Mouse (Mus musculus): ENCODE measurements around the gene Pnpo. TPM values are rescaled to one million over a fixed set of nuclear protein-coding genes. Genes with fewer than 3 reads are reported as not detected.

Gene Pnpo
- polyA plus RNA-seq, 1 experiment from 2014 or later: 20.9 TPM

- no peak overlapping the region for H3K27ac ChIP-seq (replicated peaks; ENCODE audit: low read depth, low read length)
These were observed 17.2 kb downstream of the Pnpo start for GRCm38 (mm10) chr11:96926587-96926986.

GRCm38 (mm10) chr11:96925469-96926148 lies 18.2 kb downstream of the Pnpo start:
- Histone ChIP-seq H3K27me3 (ENCODE audit: control insufficient read depth, insufficient read depth, low read length) (no peaks in the 10 kb centered on the region), H3K4me1 (ENCODE audit: control insufficient read depth, insufficient read depth, low read length) (no peaks in the 10 kb centered on the region), H3K9me3 (ENCODE audit: control insufficient read depth, low read length) (no peaks in the 10 kb centered on the region), H3K36me3 (ENCODE audit: control insufficient read depth, insufficient read depth, low read length) (no peaks in the 10 kb centered on the region), H3K4me2 (ENCODE audit: low read length) (no peak overlapping the region), H3K9ac (replicated peaks; ENCODE audit: low read length) (no peak overlapping the region), H3K4me3 (replicated peaks; ENCODE audit: low read depth, low read length) (no peak overlapping the region), H3K27ac (replicated peaks; ENCODE audit: low read depth, low read length) (no peak overlapping the region)
- ATAC-seq (ENCODE audit: low FRiP score, low TSS enrichment): no peak
- DNase-seq: no peak
- 85% methylated on average over 12 of the region's 12 CpGs for WGBS

More at GRCm38 (mm10) chr11:96926587-96926986, 17.2 kb downstream of the Pnpo start:
- Histone ChIP-seq H3K9ac (replicated peaks; ENCODE audit: low read length) (no peak overlapping the region), H3K27me3 (ENCODE audit: control insufficient read depth, insufficient read depth, low read length) (no peaks in the 10 kb centered on the region), H3K4me1 (ENCODE audit: control insufficient read depth, insufficient read depth, low read length) (no peaks in the 10 kb centered on the region), H3K4me3 (replicated peaks; ENCODE audit: low read depth, low read length) (no peak overlapping the region), H3K36me3 (ENCODE audit: control insufficient read depth, insufficient read depth, low read length) (no peaks in the 10 kb centered on the region), H3K4me2 (ENCODE audit: low read length) (no peak overlapping the region), H3K9me3 (ENCODE audit: control insufficient read depth, low read length) (no peaks in the 10 kb centered on the region)
- ATAC-seq (ENCODE audit: low FRiP score, low TSS enrichment) (no peak), DNase-seq (no peak)
- 83% methylated on average over 5 of the region's 5 CpGs for WGBS

DNA sequence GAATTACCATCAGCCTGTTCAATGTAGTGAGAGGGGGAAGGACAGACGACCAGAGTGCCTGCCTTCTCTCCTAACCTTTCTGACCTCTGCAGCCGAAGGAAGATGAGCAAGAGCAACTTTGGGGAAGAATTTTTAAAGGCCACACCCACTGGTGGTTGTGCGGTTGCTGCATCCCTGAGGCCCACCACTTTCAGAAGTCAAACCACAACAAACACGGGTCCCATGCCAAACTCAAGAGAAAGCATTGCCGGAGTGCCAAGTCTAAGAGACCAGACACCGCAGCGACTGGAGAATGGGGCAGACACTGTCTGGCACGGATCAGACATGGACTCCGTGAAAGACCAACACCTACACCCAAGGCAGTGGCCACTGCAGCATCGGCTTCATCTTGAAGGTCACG lies 18.9 kb downstream of the Pnpo start:
- H3K4me3 ChIP-seq (replicated peaks; ENCODE audit: low read depth, low read length): no peak overlapping the region
- H3K4me2 ChIP-seq (ENCODE audit: low read length): no peak overlapping the region
- no peaks in the 10 kb centered on the region for H3K27me3 ChIP-seq (ENCODE audit: control insufficient read depth, insufficient read depth, low read length)
- no peak overlapping the region for H3K27ac ChIP-seq (replicated peaks; ENCODE audit: low read depth, low read length)
- no peaks in the 10 kb centered on the region for H3K36me3 ChIP-seq (ENCODE audit: control insufficient read depth, insufficient read depth, low read length)
- no peak for DNase-seq
- ATAC-seq (ENCODE audit: low FRiP score, low TSS enrichment): no peak
- no peak overlapping the region for H3K9ac ChIP-seq (replicated peaks; ENCODE audit: low read length)
- H3K9me3 ChIP-seq (ENCODE audit: control insufficient read depth, low read length): no peaks in the 10 kb centered on the region
- H3K4me1 ChIP-seq (ENCODE audit: control insufficient read depth, insufficient read depth, low read length): no peaks in the 10 kb centered on the region
- WGBS: 79% methylated on average over 11 of the region's 11 CpGs

DNA sequence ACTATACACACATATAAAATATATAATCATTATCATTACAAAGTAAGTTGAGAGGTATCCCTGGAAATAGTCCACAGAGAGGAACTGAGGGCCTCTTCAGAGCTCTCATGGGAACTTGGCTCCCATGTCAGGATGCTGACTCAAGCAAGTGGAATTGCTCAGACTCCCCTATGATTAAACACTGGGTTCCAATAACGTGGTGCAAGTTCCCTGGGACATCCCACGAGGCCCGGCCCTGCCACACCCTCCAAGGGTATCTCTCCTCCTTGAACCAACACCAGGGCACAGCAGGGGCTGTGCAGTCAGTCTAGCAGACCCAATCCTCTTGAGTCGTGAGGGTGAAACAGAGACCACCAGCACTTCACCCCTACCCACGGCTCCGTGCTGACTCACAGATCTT lies 24.8 kb downstream of the Pnpo start:
- no peak overlapping the region for H3K4me2 ChIP-seq (ENCODE audit: low read length)
- H3K9me3 ChIP-seq (ENCODE audit: control insufficient read depth, low read length): no peaks in the 10 kb centered on the region
- no peaks in the 10 kb centered on the region for H3K36me3 ChIP-seq (ENCODE audit: control insufficient read depth, insufficient read depth, low read length)
- DNase-seq: no peak
- H3K27ac ChIP-seq (replicated peaks; ENCODE audit: low read depth, low read length): no peak overlapping the region
- ATAC-seq (ENCODE audit: low FRiP score, low TSS enrichment): no peak
- H3K27me3 ChIP-seq (ENCODE audit: control insufficient read depth, insufficient read depth, low read length): no peaks in the 10 kb centered on the region
- H3K9ac ChIP-seq (replicated peaks; ENCODE audit: low read length): no peak overlapping the region
- 63% methylated on average over 6 of the region's 6 CpGs for WGBS
- no peak overlapping the region for H3K4me3 ChIP-seq (replicated peaks; ENCODE audit: low read depth, low read length)
- peaks cover 5% of the 10 kb centered on the region for H3K4me1 ChIP-seq (ENCODE audit: control insufficient read depth, insufficient read depth, low read length)

GRCm38 (mm10) chr11:96917415-96917814 lies 26.4 kb downstream of the Pnpo start:
- DNase-seq: no peak
- H3K4me1 ChIP-seq (ENCODE audit: control insufficient read depth, insufficient read depth, low read length): peaks cover 5% of the 10 kb centered on the region
- WGBS: 93% methylated on average over 6 of the region's 6 CpGs
- ATAC-seq (ENCODE audit: low FRiP score, low TSS enrichment): no peak
- H3K9me3 ChIP-seq (ENCODE audit: control insufficient read depth, low read length): no peaks in the 10 kb centered on the region
- H3K9ac ChIP-seq (replicated peaks; ENCODE audit: low read length): no peak overlapping the region
- no peak overlapping the region for H3K4me3 ChIP-seq (replicated peaks; ENCODE audit: low read depth, low read length)
- no peaks in the 10 kb centered on the region for H3K27me3 ChIP-seq (ENCODE audit: control insufficient read depth, insufficient read depth, low read length)
- peaks cover under 1% of the 10 kb centered on the region; the same call in 1 of the 2 replicates for H3K36me3 ChIP-seq (ENCODE audit: control insufficient read depth, insufficient read depth, low read length)
- H3K27ac ChIP-seq (replicated peaks; ENCODE audit: low read depth, low read length): no peak overlapping the region
- H3K4me2 ChIP-seq (ENCODE audit: low read length): no peak overlapping the region

GRCm38 (mm10) chr11:96916885-96917396 lies 26.8 kb downstream of the Pnpo start:
- Histone ChIP-seq H3K9ac (replicated peaks; ENCODE audit: low read length) (no peak overlapping the region), H3K36me3 (ENCODE audit: control insufficient read depth, insufficient read depth, low read length) (peaks cover 5% of the 10 kb centered on the region), H3K27ac (replicated peaks; ENCODE audit: low read depth, low read length) (no peak overlapping the region), H3K4me2 (ENCODE audit: low read length) (peak overlapping the region; percentile 35), H3K27me3 (ENCODE audit: control insufficient read depth, insufficient read depth, low read length) (no peaks in the 10 kb centered on the region), H3K4me3 (replicated peaks; ENCODE audit: low read depth, low read length) (no peak overlapping the region), H3K9me3 (ENCODE audit: control insufficient read depth, low read length) (no peaks in the 10 kb centered on the region), H3K4me1 (ENCODE audit: control insufficient read depth, insufficient read depth, low read length) (peaks cover 5% of the 10 kb centered on the region)
- no peak for DNase-seq
- peak; percentile 3; the same call in 1 of the 2 replicates for ATAC-seq (ENCODE audit: low FRiP score, low TSS enrichment)
- WGBS: 33% methylated on average over 12 of the region's 13 CpGs

DNA sequence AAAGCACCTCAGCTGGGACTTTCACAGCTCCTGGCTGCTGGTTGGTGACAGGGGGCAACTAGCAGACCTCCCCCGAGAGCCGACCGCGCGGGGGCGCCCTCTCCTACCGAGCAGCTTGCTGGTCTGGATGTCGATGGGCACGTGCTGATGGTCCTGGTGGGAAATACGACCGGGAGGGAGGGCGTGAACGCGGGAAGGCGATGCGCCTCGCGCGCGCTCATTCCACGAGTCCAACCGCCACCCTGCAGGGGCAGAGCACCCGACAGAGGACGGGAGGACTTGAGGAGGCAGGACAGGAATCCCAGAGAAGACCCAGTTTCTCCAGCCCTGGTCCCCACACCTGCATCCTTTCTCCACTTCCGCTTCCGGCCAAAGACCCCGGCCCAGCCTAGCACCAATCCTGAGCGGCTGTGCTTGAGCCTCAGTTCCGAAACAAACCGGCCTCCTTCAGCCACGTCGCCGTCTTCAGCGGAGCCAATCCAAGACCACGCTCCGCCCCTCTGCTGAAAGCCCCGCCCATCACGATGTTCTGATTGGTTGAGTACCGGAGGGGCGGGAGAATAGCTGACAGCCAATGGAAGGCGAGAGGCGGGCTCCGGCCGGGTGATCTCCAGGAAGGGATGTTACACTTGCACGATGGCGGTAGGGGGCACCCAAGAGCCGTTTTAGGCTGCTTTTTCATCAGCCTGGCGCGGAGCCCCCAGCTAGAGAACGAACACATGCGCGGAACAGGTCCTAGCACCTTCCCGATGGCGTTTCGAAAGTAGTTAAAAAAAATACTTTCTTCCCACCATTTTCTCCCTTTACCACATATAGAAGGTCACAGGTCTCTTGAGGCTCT lies 27.5 kb downstream of the Pnpo start, which contains the start of gene Cdk5rap3:
Gene Cdk5rap3, minus strand, starts transcription at position 453 of the 841 bp plus-strand sequence.
- peak within 1 kb of the TSS; percentile 76 for H3K27ac ChIP-seq (replicated peaks; ENCODE audit: low read depth, low read length)
- H3K9me3 ChIP-seq (ENCODE audit: control insufficient read depth, low read length): no peaks in the 10 kb centered on the region
- ATAC-seq (ENCODE audit: low FRiP score, low TSS enrichment) (peak; percentile 96), DNase-seq (peak; percentile 100)
- H3K9ac ChIP-seq (replicated peaks; ENCODE audit: low read length): peak within 1 kb of the TSS; percentile 72
- peaks cover 12% of the 10 kb centered on the region for H3K36me3 ChIP-seq (ENCODE audit: control insufficient read depth, insufficient read depth, low read length)
- peaks cover 5% of the 10 kb centered on the region for H3K4me1 ChIP-seq (ENCODE audit: control insufficient read depth, insufficient read depth, low read length)
- H3K27me3 ChIP-seq (ENCODE audit: control insufficient read depth, insufficient read depth, low read length): no peaks in the 10 kb centered on the region
- H3K4me2 ChIP-seq (ENCODE audit: low read length): peak within 1 kb of the TSS; percentile 96
- H3K4me3 ChIP-seq (replicated peaks; ENCODE audit: low read depth, low read length): peak within 1 kb of the TSS; percentile 81
- WGBS: under 1% methylated on average over 55 of the region's 55 CpGs

DNA sequence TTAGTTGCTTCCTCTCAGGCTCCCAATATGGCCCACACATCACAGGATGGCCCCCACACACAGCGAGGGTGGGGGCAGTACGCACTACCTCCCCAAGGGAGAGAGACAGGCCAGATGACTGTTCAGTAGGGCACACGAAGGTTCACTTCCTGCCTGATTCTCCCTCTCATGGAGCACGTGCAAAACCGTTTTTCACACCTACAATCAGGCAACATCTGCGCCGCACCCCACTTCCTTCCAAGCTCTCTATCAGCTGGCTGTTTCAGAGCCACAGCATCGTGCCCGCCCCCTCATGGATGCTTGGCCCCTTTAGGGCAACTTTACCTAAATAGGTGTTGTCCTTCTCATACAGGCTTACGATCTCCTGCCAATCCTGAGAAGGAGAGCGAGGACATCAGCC lies 31.1 kb downstream of the Pnpo start:
- Histone ChIP-seq H3K27ac (replicated peaks; ENCODE audit: low read depth, low read length) (no peak overlapping the region), H3K9me3 (ENCODE audit: control insufficient read depth, low read length) (no peaks in the 10 kb centered on the region), H3K27me3 (ENCODE audit: control insufficient read depth, insufficient read depth, low read length) (no peaks in the 10 kb centered on the region), H3K4me2 (ENCODE audit: low read length) (no peak overlapping the region), H3K4me1 (ENCODE audit: control insufficient read depth, insufficient read depth, low read length) (peaks cover 18% of the 10 kb centered on the region), H3K4me3 (replicated peaks; ENCODE audit: low read depth, low read length) (no peak overlapping the region), H3K9ac (replicated peaks; ENCODE audit: low read length) (no peak overlapping the region), H3K36me3 (ENCODE audit: control insufficient read depth, insufficient read depth, low read length) (peaks cover 38% of the 10 kb centered on the region)
- DNase-seq (no peak), ATAC-seq (ENCODE audit: low FRiP score, low TSS enrichment) (no peak)
- WGBS: 91% methylated on average over 11 of the region's 11 CpGs
